Mouse (Mus musculus): ENCODE data around the gene Grifin. TPM values are rescaled to one million over a fixed set of nuclear protein-coding genes. Genes with fewer than 3 reads are reported as not detected.

The Grifin gene
- polyA plus RNA-seq, 1 experiment from 2014 or later: not detected

DNA sequence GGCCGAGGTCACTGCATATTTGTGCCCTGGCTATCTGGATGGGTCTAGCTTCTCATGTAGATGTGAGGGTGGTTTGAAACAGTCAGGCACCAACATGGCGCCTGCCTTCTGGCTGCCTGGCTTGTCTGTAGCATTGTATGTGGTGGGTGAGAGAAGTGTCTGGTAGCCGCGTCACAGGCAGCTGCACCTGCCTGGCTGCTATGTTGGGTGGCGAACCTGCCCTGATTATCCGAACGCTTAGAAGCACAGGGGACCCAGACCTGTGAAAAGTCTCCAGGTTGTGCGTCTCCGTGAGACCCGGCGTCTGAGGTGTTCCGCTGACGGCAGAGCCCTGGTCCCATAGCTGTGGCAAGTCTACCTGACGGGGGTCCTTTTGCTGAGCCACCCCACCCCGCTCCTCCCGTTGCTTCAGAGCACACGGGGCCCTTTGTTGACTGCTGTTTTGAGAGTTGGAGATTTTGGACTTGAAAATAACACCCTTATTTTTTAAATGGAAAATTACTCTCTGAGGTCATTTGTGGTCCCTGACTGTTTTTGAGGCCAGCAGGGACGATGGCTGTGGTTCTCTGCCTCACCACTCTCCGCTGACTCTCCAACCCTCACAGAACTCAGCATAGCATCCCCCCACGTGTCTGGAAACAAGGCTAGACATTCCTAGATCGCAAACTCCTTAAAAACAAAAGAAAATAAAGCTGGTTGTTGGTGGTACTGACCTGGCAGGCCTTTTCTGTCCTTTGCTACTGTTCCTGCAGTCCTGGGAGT is 47.5 kb downstream of the Grifin start:
- no peak for DNase-seq (ENCODE audit: low spot score)
- Histone ChIP-seq H3K27ac (peak overlapping the region; percentile 73), H3K4me3 (no peak overlapping the region), H3K9me3 (no peaks in the 10 kb centered on the region), H3K27me3 (ENCODE audit: insufficient read depth, poor library complexity, severe bottlenecking) (no peaks in the 10 kb centered on the region), H3K36me3 (peaks cover 10% of the 10 kb centered on the region), H3K4me1 (peaks cover 37% of the 10 kb centered on the region)
- WGBS: 86% methylated on average over 21 of the region's 21 CpGs

DNA sequence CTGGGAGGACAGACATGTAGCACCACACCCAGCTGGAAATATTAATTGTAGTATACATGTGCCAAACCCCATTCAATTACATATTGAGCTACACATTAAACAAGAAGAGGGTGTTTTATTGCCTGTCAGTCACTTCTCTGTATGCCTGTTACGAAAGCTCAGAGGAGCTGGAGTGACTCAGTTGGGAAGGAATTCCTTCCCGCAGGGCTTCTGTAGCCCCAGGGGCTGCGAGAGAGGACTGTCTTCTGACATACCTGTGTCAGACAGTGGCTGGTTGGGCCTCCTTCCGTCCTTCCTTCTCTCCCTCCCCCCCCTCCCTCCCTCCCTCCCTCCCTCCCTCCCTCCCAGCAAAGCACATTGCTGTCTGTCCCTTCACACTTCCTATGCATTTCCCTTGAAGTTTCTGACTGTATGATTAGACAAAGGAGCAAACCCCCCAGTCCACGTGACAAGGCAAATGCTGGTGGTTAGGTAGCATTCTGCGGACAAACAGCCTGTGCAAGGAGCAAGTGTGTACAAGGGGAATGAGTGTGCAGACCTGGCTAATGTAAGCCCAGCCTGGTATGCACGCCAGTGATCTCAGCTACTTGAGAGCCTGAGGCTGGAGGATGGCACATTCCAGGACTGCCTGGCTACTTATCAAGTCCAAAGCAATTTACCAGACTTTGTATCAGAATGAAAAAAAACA is 49.9 kb downstream of the Grifin start:
- DNase-seq (ENCODE audit: low spot score): peak; percentile 87
- H3K9me3 ChIP-seq: no peaks in the 10 kb centered on the region
- peaks cover 8% of the 10 kb centered on the region for H3K36me3 ChIP-seq
- H3K4me1 ChIP-seq: peaks cover 50% of the 10 kb centered on the region
- no peaks in the 10 kb centered on the region for H3K27me3 ChIP-seq (ENCODE audit: insufficient read depth, poor library complexity, severe bottlenecking)
- WGBS: 11% methylated on average over 7 of the region's 7 CpGs
- peak overlapping the region; percentile 85 for H3K27ac ChIP-seq
- peak overlapping the region; percentile 15; the same call in 1 of the 2 replicates for H3K4me3 ChIP-seq

- Histone ChIP-seq H3K36me3 (peaks cover 5% of the 10 kb centered on the region), H3K27ac (peak overlapping the region; percentile 85), H3K9me3 (no peaks in the 10 kb centered on the region), H3K4me3 (no peak overlapping the region), H3K4me1 (peaks cover 58% of the 10 kb centered on the region), H3K27me3 (ENCODE audit: insufficient read depth, poor library complexity, severe bottlenecking) (no peaks in the 10 kb centered on the region)
- no peak for DNase-seq (ENCODE audit: low spot score)
- whole genome bisulfite sequencing: 74% methylated on average over 8 of the region's 8 CpGs
Observed at GRCm38 (mm10) chr5:140513921-140514320, 51.0 kb downstream of the Grifin start.

Other genes starting within 250 kb of the Grifin start
- 34.4 and 43.5 TPM in 2 replicates for gene Mad1l1, start 243.5 kb downstream of the Grifin start, polyA plus RNA-seq (2016; fragmentation: Nextera tagmentation; extraction: Ambion mirVana)
- gene Nudt1, start 243.4 kb downstream of the Grifin start, polyA plus RNA-seq (2016; fragmentation: Nextera tagmentation; extraction: Ambion mirVana): 39.2 and 50.4 TPM in 2 replicates
- gene Mrm2, start 233.2 kb downstream of the Grifin start, polyA plus RNA-seq (2016; fragmentation: Nextera tagmentation; extraction: Ambion mirVana): 15.4 and 18.8 TPM in 2 replicates
- 19.2 and 20.1 TPM in 2 replicates for gene Snx8, start 175.8 kb downstream of the Grifin start, polyA plus RNA-seq (2016; fragmentation: Nextera tagmentation; extraction: Ambion mirVana)
- 125 and 201 TPM in 2 replicates for gene Eif3b, start 145.7 kb downstream of the Grifin start, polyA plus RNA-seq (2016; fragmentation: Nextera tagmentation; extraction: Ambion mirVana)
- gene Gm4869, start 119.4 kb downstream of the Grifin start, polyA plus RNA-seq (2016; fragmentation: Nextera tagmentation; extraction: Ambion mirVana): not detected in 2 replicates
- gene Chst12, start 59.5 kb downstream of the Grifin start, polyA plus RNA-seq (2016; fragmentation: Nextera tagmentation; extraction: Ambion mirVana): 26.7 and 26.9 TPM in 2 replicates
- 3.8 and 4.7 TPM in 2 replicates for gene Lfng, start 42.2 kb upstream of the Grifin start, polyA plus RNA-seq (2016; fragmentation: Nextera tagmentation; extraction: Ambion mirVana)
- 23.5 and 32.9 TPM in 2 replicates for gene Ttyh3, start 84.0 kb upstream of the Grifin start, polyA plus RNA-seq (2016; fragmentation: Nextera tagmentation; extraction: Ambion mirVana)
- 11.4 and 17.9 TPM in 2 replicates for gene Iqce, start 137.3 kb upstream of the Grifin start, polyA plus RNA-seq (2016; fragmentation: Nextera tagmentation; extraction: Ambion mirVana)
- gene Brat1, start 139.9 kb upstream of the Grifin start, polyA plus RNA-seq (2016; fragmentation: Nextera tagmentation; extraction: Ambion mirVana): 18.6 and 19.1 TPM in 2 replicates
- 0.55 and 1.2 TPM in 2 replicates for gene Amz1, start 159.1 kb upstream of the Grifin start, polyA plus RNA-seq (2016; fragmentation: Nextera tagmentation; extraction: Ambion mirVana)